Mouse (Mus musculus): Measurements from ENCODE around the gene Gm20388.

GRCm38 (mm10) chr8:124083611-124084010 lies 4173.0 kb downstream of the Gm20388 start:
- TF ChIP-seq CTCF (conservative IDR thresholded peaks at IDR 0.05; ENCODE audit: insufficient read depth, insufficient read length, low read depth, low read length) (no peak), POLR2A (IDR thresholded peaks at IDR 0.05; ENCODE audit: low read depth, low read length) (no peak)

Measured in kidney, adult 2 months (tissue).